Mouse (Mus musculus) regulatory T cell (primary cell): ENCODE measurements around the gene Snx10.

Source experiments
- in situ Hi-C: fragments of 300-600 bp; cut with MboI, MseI; formaldehyde crosslinking; loops from one replicate; pipeline ENCODE4 v1.15.1; 2025; ENCODE audit warnings: high pct_unique_total_duplicates

Snx10 gene

GRCm38 (mm10) chr6:51636019-51636568 is 112.4 kb downstream of the Snx10 start:
- in situ Hi-C loops = no loop called here
